Mouse (Mus musculus) limb, embryonic 13.5 days (tissue): ENCODE measurements at regions not wholly inside any gene's neighbourhood (a gene's known extent, or its start where the extent isn't known, plus 50 kb on each side); places are given as distances from the start of the nearest gene placed in this dataset.

Source experiments
- ATAC-seq: fragments of 200-750 bp; cut with Nextera tagmentation; 2 replicates; pipeline ENCODE4 v1.8.0; 2017; ENCODE audit warnings: low read depth, moderate number of reproducible peaks, moderate TSS enrichment; ENCODE audit not compliant: low FRiP score
- H3K27ac ChIP-seq: fragments of 300-500 bp; sonication (generic); 2 replicates; pipeline ENCODE4 v1.5.1; 2015; ENCODE audit warnings: inconsistent platforms, mild to moderate bottlenecking, moderate library complexity
- H3K27me3 ChIP-seq: fragments of 300-500 bp; sonication (generic); 2 replicates; pipeline ENCODE4 v1.6.1; 2015; ENCODE audit warnings: mild to moderate bottlenecking, inconsistent platforms
- H3K36me3 ChIP-seq: fragments of 300-500 bp; sonication (generic); 2 replicates; pipeline ENCODE4 v1.6.1; 2015; ENCODE audit warnings: inconsistent platforms, mild to moderate bottlenecking, moderate library complexity
- H3K4me1 ChIP-seq: fragments of 300-500 bp; sonication (generic); 2 replicates; pipeline ENCODE4 v1.6.1; 2015; ENCODE audit warnings: inconsistent platforms
- H3K4me2 ChIP-seq: fragments of 300-500 bp; sonication (generic); replicated peaks from 2 replicates; pipeline ENCODE4 v1.6.1; 2015; ENCODE audit warnings: inconsistent platforms, mild to moderate bottlenecking, moderate library complexity
- H3K4me3 ChIP-seq: fragments of 300-500 bp; sonication (generic); 2 replicates; pipeline ENCODE4 v1.5.1; 2015; ENCODE audit warnings: moderate library complexity, mild to moderate bottlenecking, inconsistent platforms
- H3K9ac ChIP-seq: fragments of 300-500 bp; sonication (generic); 2 replicates; pipeline ENCODE4 v1.6.1; 2015; ENCODE audit warnings: mild to moderate bottlenecking, inconsistent platforms
- H3K9me3 ChIP-seq: fragments of 300-500 bp; sonication (generic); 2 replicates; pipeline ENCODE4 v1.6.1; 2016; ENCODE audit warnings: inconsistent platforms
- WGBS: fragments of 180-500 bp; shearing (Covaris S2); methylation state at CpG from one replicate; pipeline ENCODE4 v1.1.7; 2015; 5-methylcytosine and 5-hydroxymethylcytosine counted together

DNA sequence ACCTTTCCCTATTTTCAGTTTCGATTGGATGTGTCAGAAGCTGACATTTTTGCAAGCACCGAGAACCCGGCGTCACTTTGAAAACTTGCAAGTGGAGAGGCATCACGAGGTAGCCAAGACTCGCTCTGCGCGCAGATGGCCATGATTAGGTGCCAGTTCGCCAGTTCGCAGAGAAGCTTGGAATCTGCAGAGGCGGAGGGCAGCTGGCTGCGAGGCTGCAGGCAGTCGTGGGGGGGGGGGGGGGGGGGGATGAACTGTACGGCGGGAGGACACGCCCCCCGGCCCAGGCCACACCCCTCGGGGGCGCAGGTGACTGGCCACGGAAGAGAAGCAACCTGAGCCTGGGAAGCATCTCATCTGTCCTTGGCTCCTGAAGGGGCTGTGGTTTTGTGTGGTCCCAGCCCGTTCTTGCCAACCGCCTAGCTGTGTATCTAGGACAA is 74.6 kb upstream of the Vrk1 start:
- WGBS, result 4% methylated on average over 22 of the region's 22 CpGs
- Histone ChIP-seq H3K4me1 (peaks cover 10% of the 10 kb centered on the region), H3K4me2 (peak overlapping the region; percentile 60), H3K9me3 (no peaks in the 10 kb centered on the region), H3K9ac (peak overlapping the region; percentile 48), H3K4me3 (peak overlapping the region; percentile 32), H3K36me3 (no peaks in the 10 kb centered on the region), H3K27ac (no peak overlapping the region), H3K27me3 (peaks cover 26% of the 10 kb centered on the region)
- ATAC-seq, result no peak

DNA sequence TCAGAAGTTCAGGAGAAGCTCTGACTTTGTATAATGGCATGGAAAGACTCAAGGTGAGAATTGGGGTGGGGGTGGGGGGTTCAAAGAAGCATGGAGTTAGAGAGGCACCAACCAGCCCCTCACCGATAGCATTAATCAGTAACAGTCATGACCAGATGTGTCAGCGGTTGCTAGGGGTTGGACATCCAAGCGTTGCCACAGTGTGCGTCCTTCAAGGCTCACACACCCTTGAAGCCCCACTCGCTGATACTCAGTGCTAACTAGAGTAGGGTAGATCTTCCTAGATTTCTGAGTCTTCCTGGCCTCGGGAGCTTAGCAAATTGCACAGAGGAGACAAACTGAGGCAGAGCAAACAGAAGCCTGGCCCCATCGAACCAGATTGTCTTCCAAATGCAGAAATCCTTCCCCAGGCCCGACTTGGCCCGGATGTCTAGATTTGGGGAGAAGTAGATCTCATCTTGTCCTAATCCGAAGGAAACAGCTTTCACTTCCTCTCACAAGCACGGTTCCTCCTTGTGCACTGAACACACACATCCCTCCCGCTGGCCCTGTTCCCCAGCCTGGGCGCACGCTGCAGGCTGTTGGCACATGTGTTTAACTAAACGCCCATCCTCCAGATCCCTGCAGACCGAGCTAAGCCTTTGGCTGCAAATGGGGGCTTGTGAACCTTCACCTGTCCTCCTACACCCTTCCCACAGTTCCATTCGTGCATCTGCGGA is 73.1 kb upstream of the Vrk1 start:
- no peak for ATAC-seq

DNA sequence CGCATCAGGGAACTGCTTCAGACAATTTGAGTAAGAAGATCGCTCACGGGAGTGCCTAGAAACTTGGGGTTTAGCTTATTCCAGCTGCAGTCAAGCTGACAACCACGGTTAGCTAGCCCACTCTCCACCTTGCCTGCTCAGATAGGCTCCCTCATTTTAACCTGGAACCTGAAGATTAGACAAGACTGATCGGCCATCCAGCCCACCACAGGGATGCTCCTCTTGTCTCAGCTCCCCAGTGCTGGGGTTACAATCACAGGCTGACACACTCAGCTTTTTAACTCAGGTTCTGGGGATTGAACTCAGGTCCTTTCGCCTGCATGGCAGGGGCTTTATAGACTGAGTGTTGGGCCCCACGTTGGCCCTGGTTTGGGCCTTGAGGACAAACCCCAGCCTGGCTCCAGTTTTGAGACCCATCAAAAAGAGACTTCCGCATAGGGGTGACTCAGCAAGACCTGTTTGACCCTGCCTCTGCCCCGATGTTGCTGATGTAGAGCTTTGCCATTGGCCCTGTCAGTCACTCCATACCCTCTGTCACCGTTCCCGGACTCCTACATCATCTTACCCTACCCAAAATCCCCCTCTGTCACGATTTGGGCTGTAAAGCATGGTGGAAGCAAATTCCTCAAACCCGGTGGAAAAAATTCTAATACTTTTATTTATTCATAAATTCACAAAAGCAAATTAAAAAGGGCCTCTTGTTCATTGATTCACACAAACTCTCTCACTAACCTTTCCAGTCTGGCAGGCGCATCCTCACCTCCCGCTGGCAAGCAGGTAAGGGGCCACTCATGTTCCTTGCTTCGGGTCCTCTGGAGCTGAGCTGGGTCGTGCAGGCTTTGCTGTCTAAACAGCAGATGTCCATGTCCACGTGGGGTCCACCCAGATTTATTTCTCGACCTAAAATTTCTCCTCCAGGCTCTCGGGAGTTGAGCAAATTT is 67.6 kb upstream of the Vrk1 start:
- no peaks in the 10 kb centered on the region for H3K36me3 ChIP-seq
- ATAC-seq, result no peak
- no peaks in the 10 kb centered on the region for H3K4me1 ChIP-seq
- no peak overlapping the region for H3K4me2 ChIP-seq
- no peak overlapping the region for H3K27ac ChIP-seq
- WGBS, result 74% methylated on average over 20 of the region's 20 CpGs
- H3K4me3 ChIP-seq, result no peak overlapping the region
- H3K9me3 ChIP-seq, result no peaks in the 10 kb centered on the region
- no peak overlapping the region for H3K9ac ChIP-seq
- 0 out of 2 replicates have a peak, but pooled peaks cover 4% of the 10 kb centered on the region for H3K27me3 ChIP-seq

More for the DNA sequence above, 73.1 kb upstream of the Vrk1 start:
- Histone ChIP-seq H3K4me3 (no peak overlapping the region), H3K27me3 (peaks cover 26% of the 10 kb centered on the region), H3K27ac (no peak overlapping the region), H3K4me2 (no peak overlapping the region), H3K9me3 (no peaks in the 10 kb centered on the region), H3K36me3 (no peaks in the 10 kb centered on the region), H3K4me1 (peaks cover 10% of the 10 kb centered on the region), H3K9ac (no peak overlapping the region)
- 83% methylated on average over 18 of the region's 18 CpGs for WGBS

DNA sequence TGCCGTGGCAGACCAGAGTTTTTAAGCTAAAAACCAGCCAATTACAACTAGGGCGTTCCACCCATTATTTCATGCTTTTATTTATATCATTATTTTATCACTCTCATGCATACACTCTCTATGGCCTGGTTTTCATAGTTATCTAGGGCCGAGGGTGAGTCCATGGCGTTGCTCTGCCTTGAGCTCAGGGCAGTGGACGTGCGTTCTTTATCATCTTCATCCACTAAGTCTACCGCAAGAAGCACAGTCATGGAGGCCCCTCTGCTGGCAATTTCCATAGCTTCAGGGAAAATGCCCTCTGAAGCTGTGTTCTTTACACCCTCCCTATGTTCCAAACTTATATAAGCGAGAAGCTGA is 67.0 kb upstream of the Vrk1 start:
- no peak for ATAC-seq
- Histone ChIP-seq H3K9me3 (no peaks in the 10 kb centered on the region), H3K4me2 (no peak overlapping the region)

DNA sequence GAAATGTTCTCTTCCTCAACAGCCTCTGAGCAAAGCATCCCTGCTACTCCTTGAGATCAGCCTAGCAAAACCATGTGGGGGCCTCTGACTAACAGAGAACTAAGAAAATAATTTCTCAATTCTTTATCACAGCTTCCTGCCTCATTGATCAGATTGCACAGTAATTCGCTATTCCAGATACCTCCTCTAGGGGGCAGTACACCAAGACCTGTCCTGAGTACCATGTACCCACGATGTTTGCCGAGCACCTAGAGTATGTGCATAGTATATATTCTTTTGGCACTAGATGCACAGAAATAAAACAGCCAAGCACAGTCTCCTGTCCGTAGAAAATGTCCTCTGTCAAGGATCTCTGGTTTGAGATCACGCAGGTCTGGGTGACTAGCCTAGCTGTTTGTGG is 62.7 kb upstream of the Vrk1 start:
- Histone ChIP-seq H3K36me3 (no peaks in the 10 kb centered on the region), H3K27me3 (no peaks in the 10 kb centered on the region), H3K27ac (no peak overlapping the region), H3K9ac (no peak overlapping the region), H3K4me1 (no peaks in the 10 kb centered on the region), H3K4me2 (no peak overlapping the region), H3K9me3 (no peaks in the 10 kb centered on the region), H3K4me3 (no peak overlapping the region)
- 64% methylated on average over 5 of the region's 5 CpGs for WGBS
- no peak for ATAC-seq

More for the DNA sequence above, 67.0 kb upstream of the Vrk1 start:
- Histone ChIP-seq H3K27me3 (no peaks in the 10 kb centered on the region), H3K27ac (no peak overlapping the region), H3K36me3 (no peaks in the 10 kb centered on the region), H3K4me3 (no peak overlapping the region), H3K4me1 (no peaks in the 10 kb centered on the region), H3K9ac (no peak overlapping the region)
- WGBS, result 88% methylated on average over 8 of the region's 8 CpGs

DNA sequence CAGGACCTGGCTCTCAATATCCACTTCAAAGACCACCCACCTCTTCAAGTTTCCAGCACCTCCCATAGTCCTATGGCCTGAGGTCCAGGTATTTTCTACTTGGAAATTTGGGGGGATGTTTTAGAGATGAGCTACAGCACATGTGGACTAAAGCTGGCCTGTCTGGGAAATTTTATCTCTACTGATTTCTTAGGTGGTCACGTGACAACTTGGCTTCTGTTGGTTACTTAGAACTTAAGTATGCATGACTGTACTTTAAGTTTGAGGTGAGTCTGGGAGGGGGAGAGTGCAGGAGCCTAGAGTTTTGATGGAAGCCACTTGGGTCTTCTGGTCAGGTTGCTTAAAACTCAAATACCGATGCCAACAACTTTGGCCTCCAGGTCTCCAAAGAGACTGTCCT is 61.7 kb upstream of the Vrk1 start:
- no peak overlapping the region for H3K4me2 ChIP-seq
- H3K9me3 ChIP-seq, result no peaks in the 10 kb centered on the region
- WGBS, result 78% methylated on average over 2 of the region's 2 CpGs
- H3K27me3 ChIP-seq, result no peaks in the 10 kb centered on the region
- H3K4me1 ChIP-seq, result no peaks in the 10 kb centered on the region
- H3K27ac ChIP-seq, result no peak overlapping the region
- H3K4me3 ChIP-seq, result no peak overlapping the region
- no peak overlapping the region for H3K9ac ChIP-seq
- H3K36me3 ChIP-seq, result no peaks in the 10 kb centered on the region
- no peak for ATAC-seq

DNA sequence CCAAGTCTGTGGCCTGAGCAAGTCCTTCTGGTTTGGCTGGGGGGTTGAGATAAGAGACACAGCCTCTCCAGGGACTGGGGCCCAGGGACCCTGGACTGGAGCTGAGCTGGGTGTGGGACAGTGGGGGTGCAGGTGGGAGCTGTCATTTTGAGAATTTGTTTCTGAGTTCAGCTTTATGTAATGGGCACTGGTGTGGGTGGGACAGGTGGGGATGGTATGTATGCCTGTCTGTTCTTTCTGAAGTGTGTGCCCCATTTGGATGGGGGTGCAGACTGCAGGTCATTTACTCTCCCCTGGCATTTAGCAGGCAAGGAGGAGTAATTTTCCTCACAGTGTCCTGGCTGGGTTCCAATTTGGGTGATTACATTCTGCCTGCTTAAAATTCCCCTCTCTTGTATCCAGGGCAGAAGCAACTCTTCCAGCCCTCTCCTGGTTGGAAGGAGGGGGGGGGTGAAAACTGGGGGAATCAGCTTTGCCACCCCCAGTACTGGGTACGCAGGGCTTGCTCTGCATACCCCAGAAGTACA is 54.2 kb upstream of the Vrk1 start:
- H3K4me1 ChIP-seq, result peaks cover 4% of the 10 kb centered on the region; the same call in 1 of the 2 replicates
- no peak overlapping the region for H3K27ac ChIP-seq
- H3K4me2 ChIP-seq, result no peak overlapping the region
- peaks cover 32% of the 10 kb centered on the region for H3K27me3 ChIP-seq
- H3K36me3 ChIP-seq, result no peaks in the 10 kb centered on the region
- ATAC-seq, result no peak
- no peak overlapping the region for H3K9ac ChIP-seq
- H3K4me3 ChIP-seq, result no peak overlapping the region
- H3K9me3 ChIP-seq, result no peaks in the 10 kb centered on the region
- 52% methylated on average over 1 of the region's 1 CpGs for WGBS

DNA sequence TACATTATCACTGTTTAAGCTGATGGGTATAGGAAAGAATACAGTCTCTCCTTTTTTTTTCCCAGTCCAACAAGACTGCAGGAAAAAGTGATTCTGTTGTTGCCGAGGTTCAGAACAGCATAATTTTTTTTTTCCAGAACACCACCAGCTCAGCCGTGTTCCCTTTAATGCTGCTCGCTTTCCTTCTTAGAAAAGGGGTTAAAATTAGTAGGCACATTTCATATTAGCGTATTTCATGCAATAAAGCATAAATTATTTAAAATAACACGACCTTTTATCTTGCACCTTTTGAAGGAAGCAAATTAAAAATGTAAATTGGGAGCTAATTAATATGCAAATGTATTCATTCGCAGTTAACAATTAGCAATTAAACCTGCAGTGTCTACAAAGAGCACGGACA is 50.3 kb upstream of the Vrk1 start:
- Histone ChIP-seq H3K4me1 (peaks cover 15% of the 10 kb centered on the region; the same call in 1 of the 2 replicates), H3K27me3 (peaks cover 63% of the 10 kb centered on the region), H3K36me3 (no peaks in the 10 kb centered on the region), H3K4me2 (no peak overlapping the region), H3K27ac (no peak overlapping the region), H3K4me3 (no peak overlapping the region), H3K9me3 (no peaks in the 10 kb centered on the region), H3K9ac (no peak overlapping the region)
- WGBS, result 59% methylated on average over 7 of the region's 7 CpGs
- no peak for ATAC-seq
